Mouse (Mus musculus): ENCODE results near the gene Mrpl40. TPM values are rescaled to one million over a fixed set of nuclear protein-coding genes. Genes with fewer than 3 reads are reported as not detected.

The Mrpl40 gene
- total RNA-seq, 2 experiments from 2014 or later: 93.4 to 105 TPM

DNA sequence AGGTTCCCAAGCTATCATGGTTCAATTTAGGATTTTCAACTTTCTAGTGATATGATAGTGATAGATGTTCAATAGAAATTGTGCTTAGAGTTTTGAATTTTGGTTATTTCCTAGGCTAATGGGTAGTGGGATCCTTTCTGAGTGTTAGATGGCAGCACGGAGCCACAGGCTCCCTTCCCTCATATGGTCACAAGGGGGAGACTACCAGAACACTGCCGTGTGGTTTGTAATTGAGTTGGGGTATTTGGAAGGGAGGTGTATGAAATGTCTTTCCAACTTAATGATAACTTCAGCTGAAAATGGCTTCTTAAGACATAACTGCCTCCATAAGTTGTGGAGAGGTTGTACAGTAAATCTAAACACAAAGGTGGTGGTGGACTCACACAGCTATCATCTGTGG lies 43.2 kb downstream of the Mrpl40 start:
- ATAC-seq (replicated peaks; ENCODE audit: poor library complexity): no peak

DNA sequence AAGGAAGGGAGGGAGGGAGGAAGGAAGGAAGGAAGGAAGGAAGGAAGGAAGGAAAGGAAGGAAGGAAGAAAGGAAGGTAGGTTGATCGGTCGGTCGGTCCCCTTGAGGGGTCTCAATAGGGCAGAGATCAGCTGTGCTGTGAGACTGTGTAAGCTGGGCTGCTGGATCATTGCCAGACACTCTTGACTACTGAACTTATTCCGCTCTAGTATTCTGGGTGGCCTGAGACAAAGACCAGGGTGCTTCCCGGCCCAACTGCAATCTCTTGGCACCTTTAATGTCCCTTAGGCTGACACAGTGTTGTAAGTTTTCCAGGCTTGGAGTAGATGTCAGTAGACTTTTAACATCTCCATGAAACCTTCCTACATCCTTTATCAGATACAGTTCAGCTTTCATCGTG lies 47.6 kb downstream of the Mrpl40 start:
- no peak for ATAC-seq (replicated peaks; ENCODE audit: poor library complexity)

DNA sequence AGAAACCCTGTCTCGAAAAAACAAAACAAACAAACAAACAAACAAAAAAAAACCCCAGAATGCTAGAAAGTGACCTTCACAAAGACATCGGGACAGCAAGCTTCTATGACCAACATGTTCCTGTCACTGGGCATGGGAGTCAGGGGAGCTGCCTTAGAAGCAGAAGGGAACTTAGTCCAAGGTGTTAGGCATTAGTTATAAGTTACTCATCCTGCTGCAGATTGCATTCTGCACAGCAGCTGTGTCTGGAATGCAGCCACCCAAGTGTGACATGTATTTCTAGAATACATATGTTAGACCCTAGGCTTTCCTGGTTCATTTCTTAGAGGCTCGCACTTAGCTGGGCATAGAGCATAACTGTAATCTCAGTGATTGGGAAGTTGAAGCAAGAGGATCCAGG lies 48.0 kb downstream of the Mrpl40 start:
- no peak for ATAC-seq (replicated peaks; ENCODE audit: poor library complexity)

DNA sequence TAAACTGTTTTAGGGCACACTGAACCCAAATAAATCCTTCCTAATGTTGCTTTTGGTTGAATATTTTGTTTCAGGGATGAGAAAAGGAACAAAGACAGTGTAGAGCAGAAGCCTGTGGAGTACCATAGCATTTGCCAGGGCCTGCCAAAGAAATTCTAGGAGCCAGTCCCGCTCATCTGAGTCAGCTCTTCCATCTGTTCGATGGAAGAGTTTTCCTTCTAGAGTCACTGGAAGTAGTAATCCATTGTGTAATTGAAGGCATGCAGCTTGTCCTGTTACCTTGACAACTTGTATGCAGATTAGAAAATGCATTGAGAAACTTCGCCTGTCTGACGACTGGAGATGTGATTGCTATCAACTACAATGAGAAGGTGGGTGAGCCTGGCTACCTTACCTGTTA lies 53.7 kb downstream of the Mrpl40 start:
- ATAC-seq (replicated peaks; ENCODE audit: poor library complexity): no peak

DNA sequence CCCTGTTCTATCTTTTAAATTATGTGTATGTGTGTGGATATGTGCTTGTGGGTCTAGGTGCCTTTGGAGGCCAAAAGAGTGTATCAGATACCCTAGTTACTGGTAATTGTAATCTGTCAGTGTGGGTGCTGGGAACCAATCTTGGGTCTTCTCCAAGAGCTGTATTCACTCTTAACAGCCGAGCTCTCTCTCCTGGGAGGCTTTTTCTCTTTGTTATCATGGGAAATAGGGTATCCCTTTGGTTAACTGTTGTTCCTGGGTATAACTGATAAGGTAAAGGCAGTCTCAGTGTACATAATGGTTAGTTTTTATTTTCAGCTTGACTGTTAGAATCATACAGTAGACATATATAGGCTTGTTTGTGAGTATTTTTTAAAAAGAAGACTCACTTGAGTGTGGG lies 54.3 kb downstream of the Mrpl40 start:
- ATAC-seq (replicated peaks; ENCODE audit: poor library complexity): peak; percentile 95

Other genes starting within 250 kb of the Mrpl40 start
- gene Sept5, start 246.9 kb downstream of the Mrpl40 start, total RNA-seq (2015): 7.0 and 9.1 TPM in 2 replicates
- 2.6 and 8.7 TPM in 2 replicates for gene Sept5, start 246.9 kb downstream of the Mrpl40 start, total RNA-seq (2017)
- not detected in 2 replicates for gene Cldn5, start 100.0 kb downstream of the Mrpl40 start, total RNA-seq (2015)
- gene Cldn5, start 100.0 kb downstream of the Mrpl40 start, total RNA-seq (2017): not detected in 2 replicates
- 54.3 and 60.0 TPM in 2 replicates for gene Ufd1, start 65.1 kb downstream of the Mrpl40 start, total RNA-seq (2015)
- gene Ufd1, start 65.1 kb downstream of the Mrpl40 start, total RNA-seq (2017): 72.6 and 83.2 TPM in 2 replicates
- 85.4 and 93.9 TPM in 2 replicates for gene Cdc45, start 64.9 kb downstream of the Mrpl40 start, total RNA-seq (2015)
- gene Cdc45, start 64.9 kb downstream of the Mrpl40 start, total RNA-seq (2017): 110 and 121 TPM in 2 replicates
- 23.1 and 27.0 TPM in 2 replicates for gene 2510002D24Rik, start 40.3 kb downstream of the Mrpl40 start, total RNA-seq (2015)
- gene 2510002D24Rik, start 40.3 kb downstream of the Mrpl40 start, total RNA-seq (2017): 23.2 and 36.1 TPM in 2 replicates
- gene Gm28539, start 40.3 kb downstream of the Mrpl40 start, total RNA-seq (2015): not detected in 2 replicates
- not detected in 2 replicates for gene Gm28539, start 40.3 kb downstream of the Mrpl40 start, total RNA-seq (2017)
- gene Hira, start 175 bp upstream of the Mrpl40 start, total RNA-seq (2015): 44.2 and 47.4 TPM in 2 replicates
- 55.6 and 70.6 TPM in 2 replicates for gene Hira, start 175 bp upstream of the Mrpl40 start, total RNA-seq (2017)